Mouse (Mus musculus) neutrophil, adult 5-6 weeks (primary cell): ENCODE measurements around the gene Rorb. TPM values are rescaled to one million over a fixed set of nuclear protein-coding genes. Genes with fewer than 3 reads are reported as not detected.

Experiments
- ATAC-seq: fragments of 151-379, 151-347 bp; 2 replicates; pipeline ENCODE4 v1.8.0; 2017; ENCODE audit warnings: mild to moderate bottlenecking, moderate TSS enrichment; ENCODE audit not compliant: insufficient number of reproducible peaks, poor library complexity, low FRiP score, severe bottlenecking; ENCODE audit errors: extremely low read depth
- total RNA-seq: library from RNA; stranded (forward); fragments of 200-1000 nt; gene quantifications from 2 replicates; pipeline ENCODE4 v1.2.3, GENCODE M21; 2017

Rorb gene
- total RNA-seq, 1 experiment from 2014 or later = under 0.01 TPM

DNA sequence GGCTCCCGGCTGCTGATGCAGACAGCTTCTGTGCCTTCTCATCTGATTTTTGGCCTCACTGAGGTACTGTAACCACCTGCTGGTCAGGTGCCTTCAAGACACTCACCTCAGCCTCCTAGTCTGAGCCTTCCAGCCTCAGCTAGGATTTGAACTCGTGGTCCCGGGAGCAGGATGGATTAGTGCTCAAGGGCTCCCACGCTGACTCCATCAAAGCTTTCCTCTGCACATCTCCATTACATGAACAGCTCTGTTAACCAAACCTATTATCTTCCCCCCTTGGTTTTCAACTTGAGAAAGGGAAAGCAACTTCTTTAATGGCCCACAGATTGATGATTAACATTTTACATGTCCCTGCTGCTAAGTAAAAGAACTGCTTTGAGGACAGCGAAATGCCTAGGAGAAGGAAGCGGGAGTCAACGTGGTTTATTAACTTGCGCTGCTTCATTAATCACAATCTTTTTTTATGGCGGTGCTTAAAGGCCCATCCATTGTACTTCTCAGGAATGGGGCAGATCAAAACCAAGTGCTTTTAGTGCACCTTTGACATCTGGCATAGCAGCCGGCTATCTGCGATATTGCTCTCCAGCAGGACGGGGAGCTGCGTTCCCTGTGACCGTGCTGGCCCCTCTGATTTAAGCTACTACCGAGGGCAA lies 208.8 kb downstream of the Rorb start:
- ATAC-seq = no peak

DNA sequence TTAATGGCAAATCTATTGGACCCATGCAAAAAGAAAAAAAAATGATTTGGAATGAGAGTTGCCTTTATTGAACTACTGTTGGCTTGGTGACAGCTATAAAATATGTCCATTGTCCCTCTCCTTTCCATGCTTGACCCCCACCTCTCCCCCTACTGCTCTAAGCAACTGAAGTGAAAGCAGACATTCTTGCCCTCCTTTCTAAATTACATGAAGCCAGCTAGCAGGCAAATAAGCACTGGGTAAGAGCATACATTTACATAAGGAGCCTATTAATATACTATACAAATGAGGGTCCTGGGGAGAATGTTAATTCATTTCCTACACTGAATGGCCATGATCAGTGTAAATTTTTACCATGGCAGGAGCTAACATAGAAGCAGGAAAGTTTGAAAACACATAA lies 212.8 kb downstream of the Rorb start:
- ATAC-seq = no peak

- ATAC-seq = no peak
Measured at GRCm38 (mm10) chr19:18890216-18890615, 220.8 kb downstream of the Rorb start.

- no peak for ATAC-seq
Measured at GRCm38 (mm10) chr19:18889632-18890031, 221.4 kb downstream of the Rorb start.

DNA sequence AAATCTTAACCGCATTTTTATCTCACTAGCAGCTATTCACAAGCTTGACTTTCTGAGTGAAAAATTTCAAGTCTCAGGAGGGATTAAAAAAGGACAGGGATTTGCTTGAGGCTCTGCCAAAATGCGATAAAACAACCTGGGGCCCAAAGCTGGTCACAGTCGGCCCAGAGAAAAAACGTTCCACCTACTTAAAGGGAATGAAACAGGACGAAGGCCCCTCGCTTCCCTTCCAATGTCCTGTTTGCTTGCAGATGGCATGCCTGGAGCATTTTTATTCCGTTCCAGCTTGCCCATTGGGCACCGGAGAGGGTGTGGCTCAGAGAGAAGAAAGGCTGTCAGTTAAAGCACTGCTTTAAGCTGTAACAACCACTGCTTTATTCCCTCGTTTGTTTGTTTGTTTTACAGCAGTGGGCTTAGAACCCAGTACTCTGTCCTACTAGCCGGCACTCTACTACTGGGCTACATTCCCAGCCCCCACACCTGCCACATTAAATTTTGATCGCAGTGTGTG lies 221.8 kb downstream of the Rorb start:
- ATAC-seq = no peak

DNA sequence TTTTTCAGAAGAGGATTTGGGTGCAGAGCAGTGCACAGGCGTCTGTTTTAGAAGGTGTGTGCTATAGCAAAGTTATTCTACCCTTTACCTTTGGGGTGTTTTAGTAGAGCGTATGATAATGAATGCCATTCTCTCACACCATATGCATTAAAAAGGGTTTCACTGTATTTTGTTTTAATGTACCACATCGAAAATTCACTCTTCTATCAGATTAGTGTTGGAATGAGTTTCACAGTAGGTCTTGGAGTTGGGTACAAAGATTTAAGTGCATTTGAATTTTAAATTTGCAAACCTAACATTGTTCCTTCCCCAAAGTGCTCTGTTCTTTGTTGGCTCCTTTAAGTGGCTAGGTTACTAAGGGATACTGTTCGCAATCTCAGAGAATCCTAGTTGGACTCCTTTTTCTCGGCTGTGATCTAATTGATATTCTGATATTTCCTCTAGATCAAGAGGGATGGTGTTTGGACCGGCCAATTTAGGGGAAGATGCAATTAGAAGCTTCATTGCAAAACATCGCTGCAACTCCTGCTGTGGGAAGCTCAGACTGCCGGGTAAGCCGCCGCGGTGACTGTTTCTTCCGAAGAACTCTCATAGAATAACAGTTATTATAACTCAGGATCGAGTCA lies 222.4 kb downstream of the Rorb start:
- ATAC-seq = no peak

GRCm38 (mm10) chr19:18887646-18888407 lies 223.2 kb downstream of the Rorb start:
- ATAC-seq = no peak

GRCm38 (mm10) chr19:18881162-18881561 lies 229.8 kb downstream of the Rorb start:
- ATAC-seq = no peak
